Mouse (Mus musculus) B cell, adult 2 months (primary cell): Measurements from ENCODE around the gene Ppp1r14d.

Experiments used
- DNase-seq, 2 experiments: peaks; one replicate each; pipeline ENCODE4 v3.0.0; 2022

Gene Ppp1r14d

GRCm38 (mm10) chr2:119236682-119237209 is 7.0 kb upstream of the Ppp1r14d start:
- no peak for DNase-seq

GRCm38 (mm10) chr2:119209176-119209507 is 20.6 kb downstream of the Ppp1r14d start:
- DNase-seq: no peak

GRCm38 (mm10) chr2:119208344-119209175 is 21.1 kb downstream of the Ppp1r14d start, which contains the start of the genes Zfyve19 and Dnajc17:
Gene Zfyve19 (plus strand): TSS chr2:119208617.
Gene Dnajc17 (minus strand): TSS chr2:119208795.
- peak; percentile 94 to 95 for DNase-seq

- no peak for DNase-seq
Observed at GRCm38 (mm10) chr2:119207961-119208343, 21.8 kb downstream of the Ppp1r14d start.

GRCm38 (mm10) chr2:119203871-119204460 is 25.7 kb downstream of the Ppp1r14d start:
- no peak for DNase-seq

- no peak for DNase-seq
Observed at GRCm38 (mm10) chr2:119202914-119203453, 26.7 kb downstream of the Ppp1r14d start.

GRCm38 (mm10) chr2:119198934-119199333 is 30.8 kb downstream of the Ppp1r14d start:
- DNase-seq: no peak

- DNase-seq: no peak
Observed at GRCm38 (mm10) chr2:119198049-119198448, 31.7 kb downstream of the Ppp1r14d start.

GRCm38 (mm10) chr2:119197493-119197892 is 32.2 kb downstream of the Ppp1r14d start:
- DNase-seq: no peak

- DNase-seq: no peak
Observed at GRCm38 (mm10) chr2:119196316-119197108, 33.2 kb downstream of the Ppp1r14d start.

GRCm38 (mm10) chr2:119194140-119194539 is 35.6 kb downstream of the Ppp1r14d start:
- DNase-seq: no peak

- DNase-seq: no peak
Observed at GRCm38 (mm10) chr2:119190969-119191368, 38.7 kb downstream of the Ppp1r14d start.

- DNase-seq: peak; percentile 92
Observed at GRCm38 (mm10) chr2:119189029-119189710, 40.5 kb downstream of the Ppp1r14d start.

GRCm38 (mm10) chr2:119182914-119183313 is 46.8 kb downstream of the Ppp1r14d start:
- no peak for DNase-seq

GRCm38 (mm10) chr2:119177384-119177939 is 52.2 kb downstream of the Ppp1r14d start:
- DNase-seq: no peak

- DNase-seq: no peak
Observed at GRCm38 (mm10) chr2:119176761-119177160, 52.9 kb downstream of the Ppp1r14d start.

GRCm38 (mm10) chr2:119175614-119176013 is 54.1 kb downstream of the Ppp1r14d start:
- DNase-seq: no peak

GRCm38 (mm10) chr2:119174866-119175265 is 54.8 kb downstream of the Ppp1r14d start:
- no peak for DNase-seq

- peak; percentile 52 to 57 for DNase-seq
Observed at GRCm38 (mm10) chr2:119173991-119174651, 55.6 kb downstream of the Ppp1r14d start, which contains the start of gene Gm14137. Gene Gm14137 (plus strand): TSS chr2:119174509.

GRCm38 (mm10) chr2:119172862-119173576 is 56.7 kb downstream of the Ppp1r14d start:
- no peak for DNase-seq

- no peak for DNase-seq
Observed at GRCm38 (mm10) chr2:119172446-119172845, 57.3 kb downstream of the Ppp1r14d start.
